Mouse (Mus musculus) myocyte (in vitro differentiated cells): ENCODE measurements around the gene Rac3.

ENCODE experiments used
- MYOD1 ChIP-seq, 3 experiments: IDR thresholded peaks; one replicate each; pipeline ENCODE4 v1.6.1; 2011; ENCODE audit warnings: control low read depth in 2 of 3, low read depth in 2 of 3, mild to moderate bottlenecking in 2 of 3, moderate library complexity in 1 of 3; ENCODE audit not compliant: insufficient read length in 2 of 3, control insufficient read depth in 1 of 3
- MYOG ChIP-seq, 3 experiments: IDR thresholded peaks; one replicate each; pipeline ENCODE4 v1.6.1; 2011; ENCODE audit warnings: control low read depth in 2 of 3, low read depth in 2 of 3, mild to moderate bottlenecking in 2 of 3; ENCODE audit not compliant: insufficient read length in 2 of 3, control insufficient read depth in 1 of 3, insufficient read depth in 1 of 3
- POLR2A ChIP-seq: IDR thresholded peaks from one replicate; pipeline ENCODE4 v1.6.1; 2011; ENCODE audit warnings: low read depth, mild to moderate bottlenecking, control low read depth, moderate library complexity; ENCODE audit not compliant: insufficient read length
- POLR2AphosphoS2 ChIP-seq: IDR thresholded peaks from one replicate; pipeline ENCODE4 v1.6.1; 2011; ENCODE audit warnings: low read depth, control low read depth; ENCODE audit not compliant: insufficient read length
- TCF12 ChIP-seq: IDR thresholded peaks from one replicate; pipeline ENCODE4 v1.6.1; 2011; ENCODE audit warnings: mild to moderate bottlenecking, control low read depth; ENCODE audit not compliant: poor library complexity, insufficient read depth, severe bottlenecking
- USF1 ChIP-seq: IDR thresholded peaks from one replicate; pipeline ENCODE4 v1.6.1; 2011; ENCODE audit warnings: low read depth, mild to moderate bottlenecking, control low read depth, moderate library complexity

DNA sequence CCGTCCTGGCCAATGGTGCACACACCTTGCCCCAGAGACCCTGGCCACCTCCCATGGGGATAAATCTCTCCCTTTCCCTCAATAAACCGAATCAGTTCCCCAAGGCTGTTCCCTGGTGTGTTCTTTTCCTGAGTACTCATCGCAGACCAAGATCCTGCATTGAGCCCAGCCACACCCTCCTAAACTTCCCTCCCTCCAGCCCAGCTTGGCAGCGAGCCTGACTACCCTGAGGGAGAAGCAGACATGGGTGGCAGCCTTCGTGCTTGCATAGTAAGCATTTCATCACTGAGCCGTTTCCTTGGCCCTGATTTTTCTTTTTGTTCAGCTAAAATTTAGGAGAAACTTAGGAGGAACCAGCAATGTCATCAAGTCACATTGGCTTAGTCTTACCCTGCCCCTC lies 12.3 kb downstream of the Rac3 start:
- TF ChIP-seq USF1: no peak
- no peak for TF ChIP-seq MYOD1 (IDR thresholded peaks at IDR 0.05; ENCODE audit: control insufficient read depth in 1 of 3, insufficient read length in 2 of 3, low read depth in 2 of 3)
- TF ChIP-seq POLR2AphosphoS2: no peak
- no peak for TF ChIP-seq MYOG (IDR thresholded peaks at IDR 0.05; ENCODE audit: control insufficient read depth in 1 of 3, insufficient read depth in 1 of 3, insufficient read length in 2 of 3, low read depth in 2 of 3)
- no peak for TF ChIP-seq POLR2A
- TF ChIP-seq TCF12: no peak
